Mouse (Mus musculus) brain, embryonic 14.5 days (tissue): ENCODE measurements at regions not wholly inside any gene's neighbourhood (a gene's known extent, or its start where the extent isn't known, plus 50 kb on each side); places are given as distances from the start of the nearest gene placed in this dataset.

ENCODE experiments used
- CTCF ChIP-seq: fragments of 200-500 bp; IDR thresholded peaks from 2 replicates; pipeline ENCODE4 v1.5.1; 2012; ENCODE audit warnings: inconsistent platforms, mild to moderate bottlenecking, moderate library complexity, borderline replicate concordance; ENCODE audit not compliant: insufficient read depth, insufficient read length; ENCODE audit errors: extremely low read depth
- POLR2A ChIP-seq: fragments of 200-500 bp; IDR thresholded peaks from 2 replicates; pipeline ENCODE4 v1.6.1; 2012; ENCODE audit warnings: mild to moderate bottlenecking, inconsistent platforms, borderline replicate concordance; ENCODE audit not compliant: poor library complexity, insufficient read depth, insufficient read length, severe bottlenecking; ENCODE audit errors: extremely low read depth

GRCm38 (mm10) chr6:117583121-117583520, 257.9 kb upstream of the Zfp637 start:
- no peak for TF ChIP-seq CTCF
- TF ChIP-seq POLR2A = no peak
